ENCODE assay signal across 9 mouse cellular contexts in genomic region chr12:87102165-87102631, GRCm38 (mm10). TPM values are rescaled to one million over a fixed set of nuclear protein-coding genes. Genes with fewer than 3 reads are reported as not detected.
A peak's percentile ranks its signal among the peaks of the same experiment; 100 is the strongest.
DNase-seq lines count a peak whose midpoint lies in the region; ATAC-seq and TF ChIP-seq lines count a peak whose summit lies in the region.
"Had no signal": no experiment of that assay in that cellular context is flagged by ENCODE, and none has a peak within 500 bp of the region (broad histone marks: within the 10 kb centered on the region; RNA-seq: fewer than 3 reads in every experiment).

Ngb (minus strand) TSS chr12:87102539.

- WGBS in kidney, embryonic 16.5 days: 2% methylated on average over 32 of the region's 32 CpGs
- WGBS in kidney, adult 2 months: 4% methylated on average over 32 of the region's 32 CpGs
- 2% methylated on average over 23 of the region's 32 CpGs for WGBS in embryonic facial prominence, embryonic 14.5 days
- WGBS in limb, embryonic 11.5 days: 4% methylated on average over 32 of the region's 32 CpGs
- 3% methylated on average over 32 of the region's 32 CpGs for WGBS in neural tube, embryonic 12.5 days

- intact Hi-C loops in gastrocnemius, postnatal 14 days (cut with DNase I; ENCODE audit: low total_unique reads): no loop called here

- peaks cover 30% of the 10 kb centered on the region for H3K27me3 ChIP-seq in kidney, embryonic 16.5 days (ENCODE audit: insufficient read depth, low read length)
- H3K27me3 ChIP-seq in kidney, adult 2 months (replicated peaks; ENCODE audit: control insufficient read depth, insufficient read depth, low read length): no peaks in the 10 kb centered on the region
- peaks cover 31% of the 10 kb centered on the region for H3K27me3 ChIP-seq in embryonic facial prominence, embryonic 14.5 days (replicated peaks; ENCODE audit: control insufficient read depth, insufficient read depth, low read length)
- peaks cover 21% of the 10 kb centered on the region for H3K27me3 ChIP-seq in limb, embryonic 11.5 days (ENCODE audit: control insufficient read depth, insufficient read depth, low read length)
- peaks cover 28% of the 10 kb centered on the region for H3K27me3 ChIP-seq in neural tube, embryonic 12.5 days (replicated peaks)

- ATAC-seq in kidney, embryonic 16.5 days (ENCODE audit: low FRiP score, low TSS enrichment): peak; percentile 61; the same call in 1 of the 2 replicates
- peak; percentile 37; the same call in 1 of the 2 replicates for ATAC-seq in embryonic facial prominence, embryonic 14.5 days (ENCODE audit: low read depth)
- no peak for ATAC-seq in limb, embryonic 11.5 days (ENCODE audit: insufficient number of reproducible peaks, low FRiP score, low TSS enrichment, low read depth)
- ATAC-seq in neural tube, embryonic 12.5 days (ENCODE audit: low FRiP score, low read depth): peak; percentile 44; the same call in 1 of the 2 replicates

- peak within 1 kb of the TSS; percentile 40 for H3K4me3 ChIP-seq in kidney, embryonic 16.5 days (ENCODE audit: low read length)
- no peak within 1 kb of the TSS for H3K4me3 ChIP-seq in kidney, adult 2 months (ENCODE audit: insufficient read depth, low read depth, low read length)
- peak within 1 kb of the TSS; percentile 28 for H3K4me3 ChIP-seq in embryonic facial prominence, embryonic 14.5 days (ENCODE audit: low read depth, low read length)
- H3K4me3 ChIP-seq in limb, embryonic 11.5 days (ENCODE audit: low read depth, low read length): peak within 1 kb of the TSS; percentile 15
- peak within 1 kb of the TSS; percentile 19 for H3K4me3 ChIP-seq in neural tube, embryonic 12.5 days

- no peak for TF ChIP-seq CTCF in kidney, adult 2 months (conservative IDR thresholded peaks at IDR 0.05; ENCODE audit: insufficient read depth, insufficient read length, low read depth, low read length)

- TF ChIP-seq POLR2A in kidney, adult 2 months (IDR thresholded peaks at IDR 0.05; ENCODE audit: low read depth, low read length): no peak

- H3K9me3 ChIP-seq in kidney, embryonic 16.5 days (ENCODE audit: low read length): no peaks in the 10 kb centered on the region
- no peaks in the 10 kb centered on the region for H3K9me3 ChIP-seq in embryonic facial prominence, embryonic 14.5 days (ENCODE audit: control insufficient read depth, low read length)
- H3K9me3 ChIP-seq in limb, embryonic 11.5 days (ENCODE audit: control insufficient read depth, low read length): no peaks in the 10 kb centered on the region
- no peaks in the 10 kb centered on the region for H3K9me3 ChIP-seq in neural tube, embryonic 12.5 days

- no peaks in the 10 kb centered on the region for H3K36me3 ChIP-seq in kidney, embryonic 16.5 days (ENCODE audit: insufficient read depth, low read length)
- no peaks in the 10 kb centered on the region for H3K36me3 ChIP-seq in kidney, adult 2 months (ENCODE audit: control insufficient read depth, insufficient read depth, low read length)
- H3K36me3 ChIP-seq in embryonic facial prominence, embryonic 14.5 days (ENCODE audit: control insufficient read depth, insufficient read depth, low read length): no peaks in the 10 kb centered on the region
- H3K36me3 ChIP-seq in limb, embryonic 11.5 days (ENCODE audit: control insufficient read depth, insufficient read depth, low read length): no peaks in the 10 kb centered on the region
- no peaks in the 10 kb centered on the region for H3K36me3 ChIP-seq in neural tube, embryonic 12.5 days

- H3K27ac ChIP-seq in kidney, embryonic 16.5 days (ENCODE audit: low read length): no peak within 1 kb of the TSS
- no peak within 1 kb of the TSS for H3K27ac ChIP-seq in kidney, adult 2 months (ENCODE audit: insufficient read depth, low read depth, low read length)
- no peak within 1 kb of the TSS for H3K27ac ChIP-seq in embryonic facial prominence, embryonic 14.5 days (replicated peaks; ENCODE audit: low read depth, low read length)
- H3K27ac ChIP-seq in limb, embryonic 11.5 days (replicated peaks; ENCODE audit: low read depth, low read length): no peak within 1 kb of the TSS
- no peak within 1 kb of the TSS for H3K27ac ChIP-seq in neural tube, embryonic 12.5 days

- DNase-seq in kidney, adult 2 months: no peak
- DNase-seq in embryonic facial prominence, embryonic 14.5 days (ENCODE audit: low spot score): no peak
- peak; percentile 23 for DNase-seq in limb, embryonic 11.5 days (ENCODE audit: low spot score)
- DNase-seq in adrenal gland, adult 8-10 months: no peak
- no peak for DNase-seq in layer of hippocampus, adult 9-10 months (ENCODE audit: low spot score)
- DNase-seq in gastrocnemius, postnatal 14 days: no peak
- DNase-seq: gastrocnemius, postnatal 36 days had no signal

- no peak within 1 kb of the TSS; the same call in 1 of the 2 replicates for H3K9ac ChIP-seq in kidney, embryonic 16.5 days (replicated peaks; ENCODE audit: low read length)
- H3K9ac ChIP-seq in embryonic facial prominence, embryonic 14.5 days (ENCODE audit: low read depth, low read length): no peak within 1 kb of the TSS
- H3K9ac ChIP-seq in limb, embryonic 11.5 days (ENCODE audit: low read length): no peak within 1 kb of the TSS
- H3K9ac ChIP-seq in neural tube, embryonic 12.5 days: no peak within 1 kb of the TSS

- H3K4me2 ChIP-seq in kidney, embryonic 16.5 days (replicated peaks; ENCODE audit: low read depth, low read length): peak within 1 kb of the TSS; percentile 57
- H3K4me2 ChIP-seq in embryonic facial prominence, embryonic 14.5 days (ENCODE audit: low read depth, low read length): peak within 1 kb of the TSS; percentile 51
- peak within 1 kb of the TSS; percentile 43 for H3K4me2 ChIP-seq in limb, embryonic 11.5 days (ENCODE audit: low read depth, severe bottlenecking)
- peak within 1 kb of the TSS; percentile 59 for H3K4me2 ChIP-seq in neural tube, embryonic 12.5 days (replicated peaks)

- H3K4me1 ChIP-seq in kidney, embryonic 16.5 days (ENCODE audit: insufficient read depth, low read length): peaks cover 7% of the 10 kb centered on the region
- no peaks in the 10 kb centered on the region for H3K4me1 ChIP-seq in kidney, adult 2 months (ENCODE audit: control insufficient read depth, insufficient read depth, low read length)
- H3K4me1 ChIP-seq in embryonic facial prominence, embryonic 14.5 days (ENCODE audit: control insufficient read depth, insufficient read depth, low read length): no peaks in the 10 kb centered on the region
- H3K4me1 ChIP-seq in limb, embryonic 11.5 days (ENCODE audit: control insufficient read depth, insufficient read depth, low read length): peaks cover 11% of the 10 kb centered on the region; the same call in 1 of the 2 replicates
- peaks cover 12% of the 10 kb centered on the region for H3K4me1 ChIP-seq in neural tube, embryonic 12.5 days

RNA-seq across cellular contexts. Expression of gene Ngb, which starts in this region (rescaled TPM):
- 0.35 and 0.73 TPM in 2 replicates for polyA plus RNA-seq in kidney, embryonic 16.5 days (2015; fragmentation: Nextera tagmentation; extraction: Ambion mirVana)
- polyA plus RNA-seq in kidney, adult 2 months (2012; rRNA removed): 1.4 and 1.7 TPM in 2 replicates
- 0.24 and 0.33 TPM in 2 replicates for polyA plus RNA-seq in embryonic facial prominence, embryonic 14.5 days (2014; fragmentation: Nextera tagmentation; extraction: Ambion mirVana)
- 0.12 and 0.18 TPM in 2 replicates for polyA plus RNA-seq in limb, embryonic 11.5 days (2014; fragmentation: Nextera tagmentation; extraction: Ambion mirVana)
- polyA plus RNA-seq in neural tube, embryonic 12.5 days (2016; fragmentation: Nextera tagmentation; extraction: Ambion mirVana): 0.49 and 0.60 TPM in 2 replicates
- 1 to 10 TPM; 3.8 to 6.8 (median 5.4) TPM for total RNA-seq in adrenal gland, adult 8-10 months (2022)
- under 1 TPM in 1 of 2 experiments, not detected in 1; 0.27 TPM for total RNA-seq in gastrocnemius, postnatal 14 days (2021)
- total RNA-seq: gastrocnemius, postnatal 36 days had no signal

Comparison
In these comparisons a context has a peak if more than half of its experiments do, and no peak if none do; other contexts are left out.
1. Peak in ATAC-seq, H3K4me3 ChIP-seq and H3K4me2 ChIP-seq in kidney, embryonic 16.5 days; RNA of the gene not detected or under 1 TPM.
2. Peak in ATAC-seq, H3K4me3 ChIP-seq and H3K4me2 ChIP-seq in embryonic facial prominence, embryonic 14.5 days; RNA of the gene not detected or under 1 TPM.
3. Peak in DNase-seq, H3K4me3 ChIP-seq and H3K4me2 ChIP-seq in limb, embryonic 11.5 days; RNA of the gene not detected or under 1 TPM.
4. Peak in ATAC-seq, H3K4me3 ChIP-seq and H3K4me2 ChIP-seq in neural tube, embryonic 12.5 days; RNA of the gene not detected or under 1 TPM.